Mouse (Mus musculus): ENCODE data around the gene Sars2.

DNA sequence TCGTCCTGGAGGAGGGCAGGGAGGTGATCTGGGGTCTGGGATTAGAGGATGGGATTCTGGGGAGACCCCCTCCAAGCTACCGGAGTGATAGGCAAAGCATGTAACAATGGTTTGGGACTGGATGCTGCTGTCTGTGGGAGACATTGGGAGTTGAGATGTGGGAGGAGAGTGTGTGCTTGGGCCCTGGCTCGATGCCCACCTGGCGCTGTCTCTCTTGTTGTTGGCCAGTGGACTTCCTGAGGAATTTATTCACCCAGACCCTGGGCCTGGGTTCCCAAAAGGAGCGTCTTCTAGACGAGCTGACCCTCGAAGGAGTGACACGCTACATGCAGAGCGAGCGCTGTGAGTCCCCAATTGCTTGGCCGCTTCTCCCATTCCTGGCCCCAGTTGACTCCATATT, 30.1 kb downstream of the Sars2 start:
- TF ChIP-seq SMC3 (IDR thresholded peaks at IDR 0.05; ENCODE audit: low read depth, low read length) (no peak), TCF12 (IDR thresholded peaks at IDR 0.05; ENCODE audit: low read depth, low read length) (no peak), NRF1 (IDR thresholded peaks at IDR 0.05; ENCODE audit: low read depth, low read length) (no peak), EP300 (IDR thresholded peaks at IDR 0.05; ENCODE audit: low read length) (no peak), CTCF (conservative IDR thresholded peaks at IDR 0.05 in 1 of 2, IDR thresholded peaks at IDR 0.05 in 1 of 2; ENCODE audit: low read depth in 2 of 2, low read length in 2 of 2) (no peak), ELF1 (IDR thresholded peaks at IDR 0.05; ENCODE audit: low read depth, low read length) (no peak), ZC3H11A (IDR thresholded peaks at IDR 0.05; ENCODE audit: low read depth, low read length) (no peak), RCOR1 (conservative IDR thresholded peaks at IDR 0.05; ENCODE audit: low read depth, low read length) (no peak)

Data from CH12.LX (cell line).